Mouse (Mus musculus): Measurements from ENCODE around the gene Otop2. TPM values are rescaled to one million over a fixed set of nuclear protein-coding genes. Genes with fewer than 3 reads are reported as not detected.

Gene Otop2
- polyA plus RNA-seq, 1 experiment from 2014 or later, result 0.09 TPM

DNA sequence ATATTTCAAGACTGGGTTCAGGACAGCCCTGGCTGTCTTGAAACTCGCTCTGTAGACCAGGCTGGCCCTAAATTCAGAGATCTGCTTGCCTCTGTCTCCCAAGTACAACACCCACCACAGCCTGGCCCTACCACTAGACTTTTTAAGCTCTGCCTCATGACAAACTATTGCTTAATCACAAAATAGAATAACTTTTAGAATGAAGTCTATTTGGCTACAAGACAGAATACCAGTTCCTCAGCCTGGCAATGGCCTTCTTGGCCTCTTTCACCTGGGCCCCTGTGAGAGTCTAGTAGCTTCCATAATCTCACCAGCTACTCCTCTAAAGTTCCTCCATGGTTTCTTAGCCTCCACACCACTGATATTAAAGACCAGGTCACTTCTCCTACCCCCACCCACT lies 16.6 kb upstream of the Otop2 start:
- H3K36me3 ChIP-seq, result no peaks in the 10 kb centered on the region
- no peak for ATAC-seq (replicated peaks; ENCODE audit: low FRiP score)
- no peaks in the 10 kb centered on the region for H3K9me3 ChIP-seq (replicated peaks)
- H3K4me1 ChIP-seq, result peaks cover 17% of the 10 kb centered on the region
- 0 out of 2 replicates have a peak overlapping the region, but pooled peaks have one; percentile 23 for H3K27ac ChIP-seq
- no peak overlapping the region for H3K4me2 ChIP-seq
- 82% methylated on average over 1 of the region's 1 CpGs for WGBS
- H3K27me3 ChIP-seq, result 0 out of 2 replicates have a peak, but pooled peaks cover 3% of the 10 kb centered on the region
- no peak overlapping the region for H3K9ac ChIP-seq
- H3K4me3 ChIP-seq (replicated peaks), result no peak overlapping the region

DNA sequence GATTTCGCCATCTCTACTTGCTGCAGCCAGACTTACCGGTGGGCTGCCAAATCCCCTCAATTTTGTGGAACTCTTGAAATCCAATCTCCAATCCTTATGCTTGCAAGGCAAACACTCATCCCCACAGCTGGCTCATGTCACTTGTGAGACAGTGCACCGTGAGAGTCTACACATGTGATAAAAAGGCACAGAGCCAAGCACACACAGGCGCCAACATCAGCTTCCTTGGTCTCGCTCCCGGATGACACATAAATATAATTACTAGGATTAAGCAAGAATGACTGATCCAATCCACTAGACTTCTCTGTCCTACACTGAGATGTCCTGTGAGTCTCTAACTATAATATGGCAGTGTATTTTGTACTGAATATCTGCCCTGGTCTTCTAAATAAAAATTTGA lies 16.0 kb upstream of the Otop2 start:
- no peaks in the 10 kb centered on the region for H3K36me3 ChIP-seq
- no peak overlapping the region for H3K4me2 ChIP-seq
- no peak overlapping the region for H3K4me3 ChIP-seq (replicated peaks)
- peaks cover 15% of the 10 kb centered on the region for H3K4me1 ChIP-seq
- no peak; the same call in 1 of the 2 replicates for ATAC-seq (replicated peaks; ENCODE audit: low FRiP score)
- H3K9ac ChIP-seq, result no peak overlapping the region
- no peaks in the 10 kb centered on the region for H3K9me3 ChIP-seq (replicated peaks)
- H3K27me3 ChIP-seq, result peaks cover 6% of the 10 kb centered on the region; the same call in 1 of the 2 replicates
- WGBS, result 47% methylated on average over 6 of the region's 6 CpGs
- H3K27ac ChIP-seq, result 0 out of 2 replicates have a peak overlapping the region, but pooled peaks have one; percentile 23

GRCm38 (mm10) chr11:115291503-115291902 lies 15.5 kb upstream of the Otop2 start:
- H3K4me3 ChIP-seq (replicated peaks), result no peak overlapping the region
- H3K9me3 ChIP-seq (replicated peaks), result no peaks in the 10 kb centered on the region
- no peaks in the 10 kb centered on the region for H3K36me3 ChIP-seq
- ATAC-seq (replicated peaks; ENCODE audit: low FRiP score), result no peak
- no peak overlapping the region for H3K4me2 ChIP-seq
- H3K9ac ChIP-seq, result no peak overlapping the region
- H3K4me1 ChIP-seq, result peaks cover 15% of the 10 kb centered on the region
- no peak overlapping the region for H3K27ac ChIP-seq
- 71% methylated on average over 10 of the region's 10 CpGs for WGBS
- peaks cover 11% of the 10 kb centered on the region for H3K27me3 ChIP-seq

DNA sequence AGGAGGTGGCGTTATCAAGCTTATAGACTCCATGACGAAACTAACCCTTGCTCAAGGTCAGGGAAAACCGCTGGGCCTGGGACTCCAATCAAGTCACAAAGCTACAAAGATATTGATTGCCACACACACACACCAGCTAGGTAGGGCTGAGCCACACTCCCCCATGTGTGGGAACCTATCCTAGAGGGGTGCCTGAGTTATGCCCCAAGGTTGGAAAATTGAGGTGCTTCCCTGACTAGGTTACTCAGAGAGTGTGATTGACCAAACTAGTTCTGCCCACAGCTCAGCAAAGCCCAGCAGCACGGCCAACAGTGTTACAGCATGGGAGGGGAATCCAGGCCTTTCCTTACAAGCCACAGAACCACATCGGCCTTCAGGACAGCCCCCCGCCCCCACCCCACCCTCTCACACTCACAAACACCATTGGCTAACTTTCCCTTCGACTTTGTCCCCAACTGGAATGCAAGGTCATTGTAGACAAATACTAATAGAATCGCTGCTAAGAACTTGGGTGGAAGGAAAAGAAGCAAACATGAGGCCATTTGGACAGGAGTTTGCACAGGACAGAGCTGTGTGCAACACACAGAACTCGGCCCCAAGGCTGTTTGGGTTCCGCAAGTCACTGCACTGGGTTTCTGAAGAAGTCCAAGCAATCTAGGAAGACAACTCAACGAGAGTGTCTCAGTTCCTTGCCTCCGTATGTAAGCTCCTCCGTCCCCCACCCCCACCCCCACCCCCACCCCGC lies 14.2 kb upstream of the Otop2 start:
- Histone ChIP-seq H3K4me3 (replicated peaks) (no peak overlapping the region), H3K4me1 (peaks cover 27% of the 10 kb centered on the region), H3K4me2 (no peak overlapping the region), H3K9ac (no peak overlapping the region), H3K9me3 (replicated peaks) (no peaks in the 10 kb centered on the region), H3K27ac (no peak overlapping the region), H3K27me3 (peaks cover 24% of the 10 kb centered on the region), H3K36me3 (no peaks in the 10 kb centered on the region)
- WGBS, result 64% methylated on average over 14 of the region's 14 CpGs
- no peak for ATAC-seq (replicated peaks; ENCODE audit: low FRiP score)

GRCm38 (mm10) chr11:115295939-115296338 lies 11.0 kb upstream of the Otop2 start:
- ATAC-seq (replicated peaks; ENCODE audit: low FRiP score), result no peak
- 82% methylated on average over 11 of the region's 11 CpGs for WGBS

DNA sequence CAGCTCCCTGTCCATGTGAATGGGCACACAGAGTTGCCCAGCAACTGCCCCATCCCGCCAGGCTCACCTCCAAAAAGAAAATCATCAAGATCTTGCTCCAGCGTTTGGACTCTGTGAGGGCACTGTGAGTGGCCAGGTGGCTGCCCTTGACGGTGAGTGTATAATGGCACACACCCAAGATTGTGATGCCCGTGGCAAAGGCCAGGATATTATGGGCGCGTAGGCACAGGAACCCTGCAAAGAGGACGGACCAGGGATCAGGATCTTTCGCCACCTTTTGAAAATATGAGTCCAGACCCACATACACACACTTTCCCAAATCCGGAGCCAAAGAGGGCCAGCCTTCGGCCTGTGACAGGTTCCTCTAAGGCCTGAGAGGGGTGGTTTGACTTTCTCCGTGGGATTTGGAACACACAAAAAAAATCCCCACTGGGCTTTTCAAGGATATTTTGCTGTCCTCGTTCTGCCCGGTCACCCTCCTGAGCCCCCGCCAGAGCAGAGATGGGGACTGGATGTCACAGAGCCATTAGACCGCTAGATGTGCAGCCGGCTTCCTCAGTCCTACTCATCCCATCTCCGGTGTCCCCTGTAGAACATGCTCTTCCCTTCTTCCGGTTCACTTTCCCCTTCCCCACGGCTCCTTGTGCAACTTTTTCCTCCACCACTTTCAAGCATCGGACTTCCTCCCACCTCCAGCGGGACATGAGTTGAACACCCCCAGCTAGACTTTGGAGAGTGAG lies 10.3 kb upstream of the Otop2 start:
- ATAC-seq (replicated peaks; ENCODE audit: low FRiP score), result no peak; the same call in 1 of the 2 replicates
- Histone ChIP-seq H3K27ac (no peak overlapping the region), H3K36me3 (no peaks in the 10 kb centered on the region), H3K4me1 (peaks cover 17% of the 10 kb centered on the region), H3K9ac (peak overlapping the region; percentile 0), H3K27me3 (peaks cover 45% of the 10 kb centered on the region), H3K4me3 (replicated peaks) (peak overlapping the region; percentile 40), H3K4me2 (peak overlapping the region; percentile 68), H3K9me3 (replicated peaks) (no peaks in the 10 kb centered on the region)
- WGBS, result 54% methylated on average over 21 of the region's 21 CpGs

More at GRCm38 (mm10) chr11:115295939-115296338, 11.0 kb upstream of the Otop2 start:
- Histone ChIP-seq H3K36me3 (no peaks in the 10 kb centered on the region), H3K4me3 (replicated peaks) (no peak overlapping the region), H3K27ac (no peak overlapping the region), H3K4me2 (no peak overlapping the region), H3K9ac (no peak overlapping the region), H3K27me3 (peaks cover 45% of the 10 kb centered on the region), H3K4me1 (peaks cover 18% of the 10 kb centered on the region), H3K9me3 (replicated peaks) (no peaks in the 10 kb centered on the region)

- peak; percentile 81 for ATAC-seq (replicated peaks; ENCODE audit: low FRiP score)
- H3K4me1 ChIP-seq, result peaks cover 13% of the 10 kb centered on the region
- H3K9me3 ChIP-seq (replicated peaks), result no peaks in the 10 kb centered on the region
- under 1% methylated on average over 44 of the region's 44 CpGs for WGBS
- peaks cover 45% of the 10 kb centered on the region for H3K27me3 ChIP-seq
- no peak within 1 kb of the TSS for H3K27ac ChIP-seq
- H3K4me3 ChIP-seq (replicated peaks), result peak within 1 kb of the TSS; percentile 40
- no peaks in the 10 kb centered on the region for H3K36me3 ChIP-seq
- H3K9ac ChIP-seq, result peak within 1 kb of the TSS; percentile 0
- H3K4me2 ChIP-seq, result peak within 1 kb of the TSS; percentile 68
These were observed 9.6 kb upstream of the Otop2 start, which contains the start of gene Fads6 for GRCm38 (mm10) chr11:115297214-115297826. TSS of gene Fads6 (minus strand) at chr11:115297663.

DNA sequence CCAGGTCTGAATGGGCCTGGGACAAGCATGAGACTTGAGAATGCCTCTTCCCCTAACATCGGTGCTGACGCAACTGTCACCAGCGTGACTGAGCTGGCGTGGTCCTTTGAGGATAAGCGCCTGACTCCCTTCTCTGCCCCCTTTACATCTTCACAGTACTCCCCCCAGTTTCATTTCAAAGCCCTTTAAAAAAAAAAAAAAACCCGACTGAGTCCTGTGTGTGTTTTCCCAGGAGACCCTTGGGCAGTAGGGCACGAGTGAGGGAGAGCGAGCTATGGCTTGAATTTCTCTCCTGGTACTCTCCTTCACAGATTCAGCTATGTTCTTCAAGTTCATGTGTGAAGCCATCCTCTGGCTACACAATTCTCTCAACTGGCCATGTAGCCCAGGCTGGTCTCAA lies 8.8 kb upstream of the Otop2 start:
- Histone ChIP-seq H3K36me3 (no peaks in the 10 kb centered on the region), H3K9ac (no peak overlapping the region), H3K27me3 (peaks cover 45% of the 10 kb centered on the region), H3K9me3 (replicated peaks) (no peaks in the 10 kb centered on the region), H3K4me3 (replicated peaks) (no peak overlapping the region), H3K27ac (no peak overlapping the region), H3K4me2 (0 out of 2 replicates have a peak overlapping the region, but pooled peaks have one; percentile 68), H3K4me1 (peaks cover 13% of the 10 kb centered on the region)
- 56% methylated on average over 8 of the region's 8 CpGs for WGBS
- no peak for ATAC-seq (replicated peaks; ENCODE audit: low FRiP score)

DNA sequence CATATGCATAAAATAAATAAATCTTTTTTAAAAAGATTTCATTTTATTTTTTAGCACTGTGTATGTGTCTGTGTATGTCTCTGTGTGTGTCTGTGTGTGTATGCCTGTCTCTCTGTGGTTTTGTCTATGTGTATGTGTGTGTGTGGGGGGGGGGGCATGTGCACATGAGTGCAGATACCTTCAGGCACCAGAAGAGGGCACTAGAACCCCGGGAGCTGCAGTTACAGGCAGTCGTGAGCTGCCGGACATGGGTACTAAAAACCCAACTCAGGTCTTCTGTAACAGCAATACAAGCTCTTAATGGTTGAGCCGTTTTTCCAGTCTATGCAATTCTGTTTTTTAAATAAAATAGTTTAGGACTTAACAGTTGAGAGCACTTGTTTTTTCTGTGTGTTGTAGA lies 6.2 kb upstream of the Otop2 start:
- H3K27me3 ChIP-seq, result peaks cover 41% of the 10 kb centered on the region
- ATAC-seq (replicated peaks; ENCODE audit: low FRiP score), result no peak
- no peak overlapping the region for H3K27ac ChIP-seq
- no peak overlapping the region for H3K9ac ChIP-seq
- no peaks in the 10 kb centered on the region for H3K36me3 ChIP-seq
- 84% methylated on average over 4 of the region's 4 CpGs for WGBS
- no peaks in the 10 kb centered on the region for H3K9me3 ChIP-seq (replicated peaks)
- no peak overlapping the region for H3K4me2 ChIP-seq
- H3K4me1 ChIP-seq, result peaks cover 13% of the 10 kb centered on the region
- H3K4me3 ChIP-seq (replicated peaks), result no peak overlapping the region

- Histone ChIP-seq H3K9ac (no peak overlapping the region), H3K27me3 (peaks cover 35% of the 10 kb centered on the region), H3K4me3 (replicated peaks) (no peak overlapping the region), H3K27ac (no peak overlapping the region), H3K9me3 (replicated peaks) (no peaks in the 10 kb centered on the region), H3K4me2 (no peak overlapping the region), H3K36me3 (no peaks in the 10 kb centered on the region), H3K4me1 (peaks cover 16% of the 10 kb centered on the region)
- 84% methylated on average over 2 of the region's 2 CpGs for WGBS
- ATAC-seq (replicated peaks; ENCODE audit: low FRiP score), result no peak
These were observed 5.6 kb upstream of the Otop2 start for GRCm38 (mm10) chr11:115301351-115301750.

DNA sequence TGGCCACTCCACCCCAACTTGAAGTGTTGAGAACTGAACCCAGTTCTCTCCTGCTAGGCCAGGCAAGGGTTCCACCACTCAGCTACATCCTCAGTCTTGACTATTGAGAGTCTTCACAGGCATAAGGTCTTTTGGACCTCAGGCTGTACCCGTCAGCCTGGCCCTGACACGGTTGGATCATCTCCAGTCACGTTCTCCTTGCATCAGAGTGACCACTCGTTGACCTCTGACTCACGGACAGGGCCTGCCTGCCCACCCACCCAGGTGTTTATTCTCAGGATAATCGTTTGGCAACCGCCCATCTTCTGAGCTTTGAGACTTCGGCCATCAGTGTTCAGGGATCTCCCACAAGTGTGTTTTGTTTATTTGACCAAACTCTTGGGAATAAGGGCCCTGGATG lies 3.8 kb upstream of the Otop2 start:
- Histone ChIP-seq H3K36me3 (no peaks in the 10 kb centered on the region), H3K4me2 (no peak overlapping the region), H3K4me1 (peaks cover 11% of the 10 kb centered on the region), H3K27ac (no peak overlapping the region), H3K9me3 (replicated peaks) (no peaks in the 10 kb centered on the region), H3K9ac (no peak overlapping the region), H3K4me3 (replicated peaks) (no peak overlapping the region), H3K27me3 (peaks cover 25% of the 10 kb centered on the region)
- 54% methylated on average over 8 of the region's 8 CpGs for WGBS
- ATAC-seq (replicated peaks; ENCODE audit: low FRiP score), result no peak

GRCm38 (mm10) chr11:115308781-115309180 lies 1.8 kb downstream of the Otop2 start:
- 48% methylated on average over 1 of the region's 1 CpGs for WGBS
- H3K27ac ChIP-seq, result no peak overlapping the region

More at GRCm38 (mm10) chr11:115308781-115309180, 1.8 kb downstream of the Otop2 start:
- peaks cover 34% of the 10 kb centered on the region for H3K27me3 ChIP-seq
- peaks cover 11% of the 10 kb centered on the region for H3K4me1 ChIP-seq
- H3K9ac ChIP-seq, result no peak overlapping the region
- no peaks in the 10 kb centered on the region for H3K9me3 ChIP-seq (replicated peaks)
- H3K4me3 ChIP-seq (replicated peaks), result no peak overlapping the region
- H3K4me2 ChIP-seq, result no peak overlapping the region
- no peak for ATAC-seq (replicated peaks; ENCODE audit: low FRiP score)
- no peaks in the 10 kb centered on the region for H3K36me3 ChIP-seq

Data from kidney, embryonic 15.5 days (tissue).